Mouse (Mus musculus): ENCODE results near the gene Srsf7. TPM values are rescaled to one million over a fixed set of nuclear protein-coding genes. Genes with fewer than 3 reads are reported as not detected.
A peak's percentile ranks its signal among the peaks of the same experiment; 100 is the strongest.
"Not testable (repeated sequence)": the region's sequence is repeated elsewhere in the genome, so short reads cannot be mapped to it uniquely, and the experiment has no call there.

The Srsf7 gene
- total RNA-seq, 2 experiments from 2014 or later, result 116 to 132 TPM

- Histone ChIP-seq H3K27ac (peak within 1 kb of the TSS; percentile 95), H3K4me3 (peak within 1 kb of the TSS; percentile 74)
- TF ChIP-seq CTCF (conservative IDR thresholded peaks at IDR 0.05), result no peak
- peak; percentile 84 to 91 for DNase-seq (ENCODE audit: low spot score in 2 of 2)
These were observed 17.4 kb upstream of the Srsf7 start, which contains the start of gene Gemin6 for GRCm38 (mm10) chr17:80224326-80225116. TSS of gene Gemin6 (plus strand) at chr17:80224441.

GRCm38 (mm10) chr17:80223829-80224228 is 16.7 kb upstream of the Srsf7 start:
- H3K4me3 ChIP-seq, result peak overlapping the region; percentile 74
- TF ChIP-seq CTCF (conservative IDR thresholded peaks at IDR 0.05), result no peak
- no peak for DNase-seq (ENCODE audit: low spot score in 2 of 2)
- peak overlapping the region; percentile 95 for H3K27ac ChIP-seq

GRCm38 (mm10) chr17:80221890-80222628 is 15.0 kb upstream of the Srsf7 start:
- Histone ChIP-seq H3K27ac (no peak overlapping the region), H3K4me3 (no peak overlapping the region)
- TF ChIP-seq CTCF (conservative IDR thresholded peaks at IDR 0.05), result peak; percentile 58
- no peak for DNase-seq (ENCODE audit: low spot score in 2 of 2)

- Histone ChIP-seq H3K27ac (no peak overlapping the region), H3K4me3 (no peak overlapping the region)
- no peak for DNase-seq (ENCODE audit: low spot score in 2 of 2)
- TF ChIP-seq CTCF (conservative IDR thresholded peaks at IDR 0.05), result no peak
These were observed 14.1 kb upstream of the Srsf7 start for GRCm38 (mm10) chr17:80221202-80221601.

GRCm38 (mm10) chr17:80220131-80220530 is 13.0 kb upstream of the Srsf7 start:
- DNase-seq (ENCODE audit: low spot score in 2 of 2), result no peak
- TF ChIP-seq CTCF (conservative IDR thresholded peaks at IDR 0.05), result no peak
- no peak overlapping the region for H3K4me3 ChIP-seq
- no peak overlapping the region for H3K27ac ChIP-seq

GRCm38 (mm10) chr17:80213998-80214397 is 6.9 kb upstream of the Srsf7 start:
- not testable (repeated sequence) for H3K4me3 ChIP-seq; H3K27ac ChIP-seq; DNase-seq (ENCODE audit: low spot score in 2 of 2)

GRCm38 (mm10) chr17:80206301-80206670 is 821 bp downstream of the Srsf7 start:
- peak overlapping the region; percentile 99 for H3K27ac ChIP-seq
- DNase-seq (ENCODE audit: low spot score in 2 of 2), result no peak
- no peak for TF ChIP-seq CTCF (conservative IDR thresholded peaks at IDR 0.05)
- peak overlapping the region; percentile 100 for H3K4me3 ChIP-seq

GRCm38 (mm10) chr17:80205657-80206056 is 1.4 kb downstream of the Srsf7 start:
- TF ChIP-seq CTCF (conservative IDR thresholded peaks at IDR 0.05), result no peak
- H3K27ac ChIP-seq, result peak overlapping the region; percentile 99
- no peak for DNase-seq (ENCODE audit: low spot score in 2 of 2)
- peak overlapping the region; percentile 100 for H3K4me3 ChIP-seq

DNA sequence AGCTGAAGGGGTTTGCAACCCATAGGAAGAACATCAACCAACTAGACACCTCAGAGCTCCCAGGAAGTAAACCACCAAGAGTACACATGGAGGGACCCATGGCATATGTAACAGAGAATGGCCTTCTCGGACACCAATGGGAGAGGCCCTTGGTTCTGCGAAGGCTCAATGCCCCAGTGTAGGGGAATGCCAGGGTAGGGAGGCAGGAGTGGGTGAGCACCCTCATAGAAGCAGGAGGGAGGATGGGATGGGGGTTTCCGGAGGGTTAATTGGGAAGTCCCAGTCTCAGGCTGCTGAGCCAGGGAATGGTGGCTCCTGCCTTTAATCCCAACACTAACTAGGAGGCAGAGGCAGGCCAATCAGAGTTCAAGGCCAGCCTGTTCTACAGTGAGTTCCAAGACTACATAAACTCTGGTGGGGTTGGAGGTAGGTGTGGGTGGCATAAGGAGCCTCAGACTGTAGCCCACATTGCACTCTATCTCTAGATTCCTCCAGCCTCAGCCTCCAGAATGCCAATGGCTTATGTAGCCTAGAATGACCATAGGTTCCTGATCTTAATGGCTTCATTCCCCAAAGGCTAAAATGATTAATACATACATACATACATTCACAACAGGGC is 7.8 kb downstream of the Srsf7 start:
- DNase-seq (ENCODE audit: low spot score in 2 of 2), result no peak
- TF ChIP-seq CTCF (conservative IDR thresholded peaks at IDR 0.05), result no peak
- Histone ChIP-seq H3K27ac (no peak overlapping the region), H3K4me3 (no peak overlapping the region)

GRCm38 (mm10) chr17:80193075-80193474 is 14.0 kb downstream of the Srsf7 start:
- Histone ChIP-seq H3K27ac (no peak overlapping the region), H3K4me3 (no peak overlapping the region)
- peak; percentile 23 to 30 for DNase-seq (ENCODE audit: low spot score in 2 of 2)
- peak; percentile 82 for TF ChIP-seq CTCF (conservative IDR thresholded peaks at IDR 0.05)

GRCm38 (mm10) chr17:80183615-80184014 is 23.5 kb downstream of the Srsf7 start:
- Histone ChIP-seq H3K27ac (no peak overlapping the region), H3K4me3 (no peak overlapping the region)
- DNase-seq (ENCODE audit: low spot score in 2 of 2), result no peak
- TF ChIP-seq CTCF (conservative IDR thresholded peaks at IDR 0.05), result no peak

GRCm38 (mm10) chr17:80180468-80180867 is 26.6 kb downstream of the Srsf7 start:
- TF ChIP-seq CTCF (conservative IDR thresholded peaks at IDR 0.05), result no peak
- no peak overlapping the region for H3K4me3 ChIP-seq
- DNase-seq (ENCODE audit: low spot score in 2 of 2), result no peak
- H3K27ac ChIP-seq, result no peak overlapping the region

- Histone ChIP-seq H3K27ac (no peak overlapping the region), H3K4me3 (no peak overlapping the region)
- DNase-seq (ENCODE audit: low spot score in 2 of 2), result peak; percentile 72 to 76
- peak; percentile 82 for TF ChIP-seq CTCF (conservative IDR thresholded peaks at IDR 0.05)
These were observed 27.1 kb downstream of the Srsf7 start for GRCm38 (mm10) chr17:80179959-80180358.

GRCm38 (mm10) chr17:80178846-80179245 is 28.3 kb downstream of the Srsf7 start:
- not testable (repeated sequence) for H3K4me3 ChIP-seq; DNase-seq (ENCODE audit: low spot score in 2 of 2); H3K27ac ChIP-seq
